Mouse (Mus musculus) v-Abl transformed pro-B cells (cell line): Measurements from ENCODE around the gene Creg1.

Experiments used
- in situ Hi-C, 2 experiments: fragments of 400-800 bp; cut with MboI; formaldehyde crosslinking; loops; one replicate each; pipeline ENCODE4 v1.15.1; 2025; ENCODE audit not compliant: unreplicated experiment in 2 of 2

Creg1 gene

DNA sequence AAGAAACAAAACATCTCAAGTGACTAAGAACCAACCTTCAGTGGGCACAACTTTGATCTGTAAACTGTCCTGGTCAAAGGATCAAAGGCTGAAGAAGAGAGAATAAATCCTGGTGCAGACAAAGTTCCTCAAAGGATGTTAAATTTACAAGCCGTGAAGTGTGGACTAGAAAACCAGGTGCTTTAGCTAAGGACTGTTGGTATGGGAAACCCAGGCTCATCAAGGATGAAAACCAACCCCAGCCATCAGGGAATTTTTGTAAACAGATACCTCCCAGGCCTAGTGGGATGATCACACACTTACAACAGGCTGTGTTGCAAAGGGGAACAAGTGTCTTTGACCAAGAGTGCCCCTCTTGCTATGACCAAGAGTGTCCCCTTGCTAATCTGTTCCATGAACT is 24.6 kb upstream of the Creg1 start:
- in situ Hi-C loops, result loop anchor here (5.0 to 25.0 kb wide), 3 partner anchors 77 to 277 kb away; partner anchors contain the start of genes Dcaf6 (in 1 of the 2) and Mpc2 (in 1 of the 2)

DNA sequence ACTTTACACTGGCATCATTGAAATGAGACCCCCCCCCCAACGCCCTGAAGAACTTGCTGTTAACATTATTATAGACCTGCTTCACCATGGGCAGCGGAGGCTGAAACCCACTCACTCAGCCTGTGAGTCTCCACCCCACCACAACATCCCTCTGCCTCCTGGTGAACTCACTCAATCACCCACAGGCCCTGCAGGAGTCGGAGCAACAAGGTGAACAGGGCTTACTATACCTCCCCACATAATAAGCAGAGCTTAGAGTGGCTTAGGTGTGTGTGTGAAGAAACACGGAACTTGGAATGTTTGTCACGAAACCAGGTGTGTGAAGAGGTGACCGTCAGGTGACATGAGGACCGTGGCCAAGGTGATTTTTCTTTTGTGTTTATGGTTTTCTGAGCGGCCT is 21.6 kb upstream of the Creg1 start:
- in situ Hi-C loops, result loop anchor here in 1 of 2 experiments (25.0 kb wide), 1 partner anchor 280 kb away; the partner anchor contains the start of genes Dcaf6 and Mpc2

DNA sequence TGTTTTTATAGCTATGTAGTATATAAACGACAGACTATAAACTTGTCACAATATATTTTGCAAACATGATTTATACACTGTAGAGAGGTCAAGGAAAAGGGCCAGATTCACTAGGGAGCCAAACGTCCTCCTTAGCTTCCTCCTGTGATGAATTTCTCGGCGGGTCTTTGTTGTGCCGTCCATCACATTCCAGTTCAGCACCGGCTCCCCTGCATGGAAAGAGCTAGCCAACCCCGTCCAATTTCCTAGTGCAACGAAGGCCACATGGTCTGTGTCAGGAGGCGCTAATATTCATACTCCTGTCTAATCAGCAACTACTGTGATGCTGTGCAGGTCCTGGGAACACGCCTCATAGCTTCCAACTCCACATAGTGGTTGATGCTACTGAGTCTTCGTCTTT is 15.5 kb upstream of the Creg1 start:
- in situ Hi-C loops, result loop anchor here in 1 of 2 experiments (25.0 kb wide), 1 partner anchor 286 kb away; the partner anchor contains the start of genes Dcaf6 and Mpc2

DNA sequence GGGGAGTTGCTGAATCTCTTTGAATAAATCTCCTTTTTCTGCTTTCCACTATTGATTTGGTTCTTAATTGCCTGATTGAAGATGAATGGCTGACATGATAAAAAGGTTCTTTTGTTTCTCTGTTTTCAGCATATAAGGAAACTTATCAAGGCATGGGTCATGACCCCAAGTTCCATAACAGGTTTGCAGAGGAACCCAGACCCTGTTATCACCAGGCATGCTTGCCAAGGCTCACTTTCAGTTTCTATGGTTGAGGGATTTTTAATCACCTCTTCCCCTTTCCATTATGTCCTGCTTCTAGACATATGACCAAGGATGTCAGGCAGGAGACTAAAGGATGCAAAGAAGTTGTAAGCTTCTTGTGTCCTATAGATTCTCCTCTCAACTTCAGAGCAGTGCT is 12.4 kb upstream of the Creg1 start:
- in situ Hi-C loops, result loop anchor here in 1 of 2 experiments (25.0 kb wide), 1 partner anchor 289 kb away; the partner anchor contains the start of genes Dcaf6 and Mpc2

DNA sequence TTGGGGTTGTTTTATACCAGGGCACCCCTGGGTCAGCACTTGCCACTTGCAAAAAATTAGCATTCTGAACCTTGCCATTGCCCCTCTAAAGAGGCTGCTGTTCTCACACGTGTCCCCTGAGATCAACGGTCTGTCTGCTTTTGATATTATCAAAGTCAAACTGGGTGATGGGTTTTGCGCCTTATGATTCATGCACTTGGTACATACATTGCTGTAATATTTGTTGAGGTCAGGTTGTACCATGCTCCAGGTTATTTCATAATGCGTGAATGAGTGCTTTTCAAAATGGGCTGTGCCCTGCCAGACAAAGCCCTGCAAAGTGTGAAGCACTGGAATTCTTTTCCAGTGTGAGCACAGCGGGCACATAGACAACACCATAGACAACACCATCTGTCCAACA is 11.7 kb upstream of the Creg1 start:
- in situ Hi-C loops, result loop anchor here in 1 of 2 experiments (25.0 kb wide), 1 partner anchor 290 kb away; the partner anchor contains the start of genes Dcaf6 and Mpc2

DNA sequence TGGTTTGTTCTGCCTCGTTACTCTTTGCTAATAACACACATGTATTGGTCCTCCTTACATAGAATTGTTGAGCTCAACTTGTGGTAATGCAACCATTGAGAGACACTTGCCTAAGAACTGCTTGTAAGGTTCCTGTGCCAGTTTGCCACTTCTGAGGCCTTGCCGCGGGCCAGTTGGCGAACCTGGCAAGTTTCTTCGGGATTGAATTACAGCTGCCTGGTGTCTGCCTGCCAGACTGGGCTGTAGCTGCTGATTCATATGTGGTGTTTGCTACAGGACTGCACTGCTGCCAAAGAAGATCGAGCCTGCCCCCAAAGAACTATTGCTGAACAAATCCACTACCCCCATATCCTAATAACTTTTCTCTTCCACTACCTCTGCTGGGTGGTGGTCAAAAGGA is 9.3 kb upstream of the Creg1 start:
- in situ Hi-C loops, result loop anchor here in 1 of 2 experiments (25.0 kb wide), 1 partner anchor 292 kb away; the partner anchor contains the start of genes Dcaf6 and Mpc2

DNA sequence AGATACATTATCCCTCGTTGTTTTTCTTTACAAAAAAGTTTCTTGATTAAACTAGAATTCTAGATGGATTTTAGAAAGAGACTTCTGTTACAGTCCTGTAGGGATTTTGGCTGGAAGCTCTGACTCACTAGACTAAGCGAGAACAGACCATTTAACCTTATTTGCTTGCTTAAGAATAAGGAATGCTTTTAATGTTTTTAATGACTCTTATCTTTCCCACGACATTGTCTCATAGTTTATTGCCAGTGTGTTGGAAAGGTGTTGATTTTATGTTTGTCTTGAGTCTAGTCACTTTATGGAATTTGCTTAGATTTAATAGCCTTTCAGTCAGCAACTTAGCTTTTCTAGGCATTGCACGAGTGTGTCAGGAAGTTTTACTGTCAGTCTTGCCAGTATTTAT is 8.4 kb upstream of the Creg1 start:
- in situ Hi-C loops, result loop anchor here in 1 of 2 experiments (25.0 kb wide), 1 partner anchor 293 kb away; the partner anchor contains the start of genes Dcaf6 and Mpc2

DNA sequence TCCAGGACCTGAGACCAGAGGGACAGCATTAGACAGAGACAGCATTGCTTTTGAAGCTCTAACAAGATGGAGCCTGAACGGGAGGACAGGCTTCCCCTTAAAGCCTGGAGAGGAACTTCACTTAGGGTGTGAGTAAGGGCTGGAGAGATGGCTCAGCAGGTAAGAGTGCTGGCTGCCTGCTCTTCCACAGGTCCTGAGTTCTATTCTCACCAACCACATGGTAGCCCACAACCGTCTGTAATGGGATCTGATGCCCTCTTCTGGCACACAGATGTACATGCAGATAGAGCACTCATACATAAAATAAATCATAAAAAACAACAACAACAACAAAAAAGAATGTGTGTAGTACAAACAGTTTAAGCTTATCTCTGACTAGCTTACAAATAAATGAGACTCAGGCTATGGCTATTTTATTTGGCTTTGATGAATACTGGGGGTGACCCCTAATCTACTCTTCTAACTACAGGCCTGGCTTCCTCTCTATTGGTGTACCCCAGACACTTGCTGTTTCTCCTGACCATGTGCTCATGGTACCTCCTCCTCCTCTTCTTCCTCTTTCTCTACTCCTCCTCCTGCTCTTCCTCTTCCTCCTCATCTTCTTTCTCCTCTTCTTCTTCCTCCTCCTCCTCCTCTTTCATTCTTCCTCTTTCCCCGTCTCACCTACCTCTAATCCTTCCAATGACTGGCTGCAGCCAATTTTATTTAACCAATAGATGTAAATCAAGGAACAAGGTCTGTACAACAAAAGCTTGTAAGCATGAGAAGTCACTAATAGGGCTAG is 1.8 kb upstream of the Creg1 start:
- in situ Hi-C loops, result loop anchor here in 1 of 2 experiments (25.0 kb wide), 1 partner anchor 299 kb away; the partner anchor contains the start of genes Dcaf6 and Mpc2

DNA sequence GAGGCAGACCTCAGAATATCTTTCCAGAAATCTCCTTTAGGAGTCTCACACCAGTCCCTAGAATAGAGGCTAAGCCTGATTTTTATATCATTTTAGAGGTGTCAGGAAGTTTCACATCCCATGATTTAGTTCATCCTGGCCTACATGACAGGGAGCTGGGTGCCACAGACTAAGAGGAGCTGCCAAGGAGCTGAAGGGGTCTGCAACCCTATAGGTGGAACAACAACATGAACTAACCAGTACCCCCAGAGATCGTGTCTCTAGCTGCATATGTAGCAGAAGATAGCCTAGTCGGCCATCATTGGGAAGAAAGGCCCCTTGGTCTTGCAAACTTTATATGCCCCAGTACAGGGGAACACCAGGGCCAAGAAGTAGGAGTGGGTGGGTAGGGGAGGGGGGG is 1.0 kb upstream of the Creg1 start:
- in situ Hi-C loops, result loop anchor here in 1 of 2 experiments (25.0 kb wide), 1 partner anchor 300 kb away; the partner anchor contains the start of genes Dcaf6 and Mpc2

DNA sequence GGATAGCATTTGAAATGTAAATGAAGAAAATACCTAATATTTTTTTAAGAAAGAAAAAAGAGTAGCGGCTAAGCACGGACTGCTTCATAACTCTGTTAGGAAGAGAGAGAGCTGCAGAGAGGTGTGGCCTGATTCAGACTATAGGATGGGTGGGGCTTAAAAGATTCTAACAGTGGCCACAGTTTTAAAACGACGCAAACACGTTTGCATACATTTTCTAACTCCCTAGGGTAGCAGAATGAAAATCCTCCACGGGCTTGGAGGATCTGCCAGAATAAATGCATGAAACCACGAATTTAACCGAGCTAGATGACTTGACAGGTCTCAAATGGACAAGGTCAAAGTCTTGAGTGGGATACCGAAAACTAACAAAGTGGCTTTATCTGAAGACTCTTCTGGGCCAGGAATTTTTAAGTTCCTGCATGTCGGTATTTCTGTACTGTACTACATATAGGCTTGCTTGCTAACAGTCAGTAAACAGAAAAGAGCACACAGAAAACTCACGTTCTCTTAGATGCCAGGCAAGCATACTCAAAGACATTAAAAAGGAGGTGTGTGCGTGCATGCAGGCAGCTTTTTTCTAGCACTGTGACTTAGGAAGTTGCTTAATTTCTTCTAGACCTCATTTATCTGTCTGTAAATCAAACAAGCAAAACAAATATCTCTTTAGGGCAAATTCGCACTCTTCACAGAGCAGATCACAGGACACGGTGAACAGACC is 472 bp upstream of the Creg1 start:
- in situ Hi-C loops, result loop anchor here in 1 of 2 experiments (25.0 kb wide), 1 partner anchor 301 kb away; the partner anchor contains the start of genes Dcaf6 and Mpc2

DNA sequence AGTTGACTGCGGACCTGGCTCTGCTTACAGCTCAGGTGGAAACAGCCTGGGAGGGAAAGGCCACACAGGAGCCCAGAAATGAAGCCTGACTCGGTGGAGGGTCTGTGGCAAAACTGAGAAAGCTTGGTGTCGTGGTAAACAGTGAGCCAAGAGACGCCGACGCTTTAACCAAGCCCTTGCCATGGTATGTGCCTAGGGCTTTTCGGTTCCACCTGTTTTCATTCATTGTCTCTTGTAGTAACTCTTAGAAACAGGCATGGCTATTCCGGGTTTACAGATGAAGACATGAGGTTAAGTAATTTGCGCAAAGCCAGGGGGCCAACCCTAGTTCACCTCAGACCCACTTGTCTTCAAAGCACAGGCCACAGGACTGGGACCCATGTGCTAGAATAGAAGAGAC is 1.0 kb downstream of the Creg1 start:
- in situ Hi-C loops, result loop anchor here in 1 of 2 experiments (25.0 kb wide), 1 partner anchor 302 kb away; the partner anchor contains the start of genes Dcaf6 and Mpc2

DNA sequence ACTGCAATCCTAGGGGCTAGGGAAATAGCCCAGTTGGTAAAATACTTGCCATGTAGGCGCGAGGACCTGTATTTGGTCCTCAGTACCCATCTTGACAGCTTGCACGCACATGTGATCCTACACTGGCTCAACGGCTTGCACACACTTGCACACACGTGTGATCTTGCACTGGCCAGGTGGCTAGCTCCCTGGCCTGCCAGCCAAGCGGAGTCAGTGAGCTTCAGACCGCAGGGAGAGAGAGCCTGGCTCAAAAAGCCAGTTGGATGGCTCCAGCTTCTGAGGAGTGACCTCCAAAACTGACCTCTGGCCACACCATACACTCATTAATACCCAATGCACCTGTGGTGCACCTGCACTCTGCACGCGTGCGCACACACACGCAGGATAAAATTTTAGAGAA is 1.5 kb downstream of the Creg1 start:
- in situ Hi-C loops, result loop anchor here in 1 of 2 experiments (25.0 kb wide), 1 partner anchor 303 kb away; the partner anchor contains the start of genes Dcaf6 and Mpc2

DNA sequence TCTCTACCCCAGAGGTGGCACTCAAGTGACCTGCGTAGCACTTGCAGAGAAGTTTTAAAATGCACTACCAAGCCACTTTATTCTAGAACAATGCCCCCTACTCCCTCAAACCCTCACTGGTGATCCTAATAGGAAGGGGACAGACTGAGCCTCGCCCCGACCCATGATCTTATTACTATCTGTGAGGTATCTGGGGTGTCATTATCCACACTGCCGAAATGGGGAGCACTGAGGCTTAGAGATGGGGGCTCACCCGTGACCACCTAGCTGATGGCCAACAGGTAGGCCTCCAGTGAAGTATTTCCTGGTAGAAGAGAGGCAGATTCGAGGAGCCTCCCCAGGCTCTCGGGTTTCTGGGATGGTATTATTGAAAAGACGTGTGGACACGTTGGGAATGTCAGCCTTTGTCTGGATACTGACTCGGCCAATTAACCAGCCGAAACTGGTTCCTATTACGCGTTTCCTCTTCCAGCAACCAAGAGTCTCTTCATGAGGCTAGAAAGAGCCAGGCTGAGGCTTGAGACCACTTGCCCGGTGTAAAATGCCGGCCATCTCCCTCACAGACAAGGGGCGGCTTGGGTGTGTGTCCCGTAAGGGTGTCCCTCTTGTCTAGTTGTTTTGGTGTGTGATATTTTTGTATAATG is 2.2 kb downstream of the Creg1 start:
- in situ Hi-C loops, result loop anchor here in 1 of 2 experiments (25.0 kb wide), 1 partner anchor 303 kb away; the partner anchor contains the start of genes Dcaf6 and Mpc2

DNA sequence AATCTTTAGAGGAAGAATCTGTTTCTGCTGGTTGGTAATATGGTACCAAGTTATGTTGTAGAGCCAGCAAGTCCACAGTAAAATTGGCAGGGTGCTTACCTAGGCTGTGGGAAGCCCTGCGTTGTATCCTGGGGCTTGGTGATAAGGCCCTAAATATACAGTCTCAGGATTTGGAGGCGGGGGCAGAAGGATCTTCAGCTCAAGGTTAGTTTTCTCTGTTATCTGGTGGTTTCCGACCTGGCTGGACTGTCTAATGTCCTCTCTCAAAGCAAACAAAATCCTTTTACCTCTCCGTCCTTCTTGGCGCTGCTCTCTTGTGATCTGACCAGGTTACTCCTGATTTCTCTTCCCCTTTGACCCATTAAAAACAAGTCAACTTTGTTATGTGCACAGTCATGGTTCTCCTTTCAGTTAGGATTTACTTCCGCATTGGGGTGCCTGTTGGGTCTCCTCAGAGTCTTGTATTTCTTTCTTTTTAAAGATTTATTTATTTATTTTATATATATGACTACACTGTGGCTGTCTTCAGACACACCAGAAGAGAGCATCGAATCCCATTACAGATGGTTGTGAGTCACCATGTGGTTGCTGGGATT is 2.8 kb downstream of the Creg1 start:
- in situ Hi-C loops, result loop anchor here in 1 of 2 experiments (25.0 kb wide), 1 partner anchor 304 kb away; the partner anchor contains the start of genes Dcaf6 and Mpc2

DNA sequence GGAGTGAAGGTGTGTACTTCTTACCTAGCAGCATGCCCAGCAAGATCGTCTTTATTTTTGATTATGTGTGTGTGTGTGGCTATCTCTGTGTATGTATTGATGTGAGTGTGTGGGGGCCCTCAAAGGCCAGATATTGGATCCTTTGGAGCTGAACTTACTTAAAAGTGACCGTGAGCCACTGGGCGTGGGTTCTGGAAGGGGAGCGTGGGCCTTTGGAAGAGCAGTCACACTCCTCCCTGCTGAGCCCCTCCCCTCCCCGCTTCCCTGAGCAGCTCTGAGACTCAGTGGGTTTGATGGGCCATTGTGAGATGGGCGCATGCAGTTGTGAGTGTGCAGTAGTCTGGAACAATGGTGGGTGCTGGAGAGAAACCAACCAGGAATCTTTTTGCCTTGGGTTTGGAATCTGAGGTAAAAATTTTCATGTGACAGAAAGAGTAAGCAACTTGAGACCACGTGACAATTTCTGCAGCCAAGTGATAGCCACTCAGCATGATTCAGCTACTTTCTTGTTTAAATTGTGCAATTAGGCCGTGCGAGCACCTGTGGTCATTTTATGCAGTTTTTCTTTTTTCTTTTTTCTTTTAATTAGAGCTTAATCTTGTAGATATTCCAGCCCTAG is 5.5 kb downstream of the Creg1 start:
- in situ Hi-C loops, result loop anchor here in 1 of 2 experiments (25.0 kb wide), 1 partner anchor 307 kb away; the partner anchor contains the start of genes Dcaf6 and Mpc2

DNA sequence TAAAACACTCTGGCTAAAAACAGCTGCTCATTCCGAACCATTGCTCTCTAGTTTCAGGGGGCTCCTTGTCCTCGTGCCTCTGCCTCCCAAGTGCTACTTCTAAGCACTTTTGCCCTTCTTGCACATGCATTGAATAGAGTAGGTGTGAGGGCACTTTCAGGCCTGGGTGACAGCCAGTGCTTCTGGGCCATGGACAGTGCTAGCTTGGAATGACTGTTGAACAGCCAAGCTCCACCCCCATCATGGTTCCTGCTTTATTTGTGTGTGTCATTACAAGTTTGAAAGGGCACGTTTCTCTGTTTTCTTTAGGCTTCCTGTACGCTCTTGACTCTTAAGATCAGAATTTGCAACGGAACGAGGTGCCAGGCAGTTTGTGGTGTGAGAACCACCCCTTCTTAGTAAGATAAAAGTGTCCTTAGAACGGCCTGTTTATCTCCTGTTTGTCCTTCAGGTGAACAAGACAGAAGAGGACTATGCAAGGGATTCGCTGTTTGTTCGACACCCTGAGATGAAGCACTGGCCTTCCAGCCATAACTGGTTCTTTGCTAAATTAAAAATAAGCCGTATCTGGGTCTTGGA is 6.7 kb downstream of the Creg1 start:
- in situ Hi-C loops, result loop anchor here in 1 of 2 experiments (10.0 to 25.0 kb wide), 3 partner anchors 235 to 605 kb away; partner anchors contain the start of genes Dcaf6, Mpc2, Pou2f1 and Tada1

DNA sequence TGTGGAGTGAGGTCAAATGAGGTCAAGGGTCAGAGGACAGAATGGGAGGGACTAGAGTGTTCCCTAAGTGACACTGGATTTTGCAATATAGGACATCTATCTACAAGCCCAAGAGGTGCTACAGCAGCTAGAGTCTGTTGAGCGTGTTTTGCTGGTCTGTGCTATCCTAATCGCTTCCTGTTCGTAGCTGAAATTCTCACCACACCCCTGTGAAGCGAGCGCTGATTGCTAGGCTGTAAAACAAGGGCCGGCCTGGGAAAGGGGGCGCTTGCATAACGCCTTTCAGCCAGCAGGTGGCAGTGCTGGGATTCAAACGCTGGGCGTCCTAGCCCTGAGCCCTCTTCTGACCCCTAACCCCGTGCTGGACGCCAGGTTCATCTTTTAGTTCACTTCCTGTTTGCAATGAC is 7.9 kb downstream of the Creg1 start:
- in situ Hi-C loops, result loop anchor here in 1 of 2 experiments (10.0 to 25.0 kb wide), 3 partner anchors 233 to 603 kb away; partner anchors contain the start of genes Dcaf6, Mpc2, Pou2f1 and Tada1

DNA sequence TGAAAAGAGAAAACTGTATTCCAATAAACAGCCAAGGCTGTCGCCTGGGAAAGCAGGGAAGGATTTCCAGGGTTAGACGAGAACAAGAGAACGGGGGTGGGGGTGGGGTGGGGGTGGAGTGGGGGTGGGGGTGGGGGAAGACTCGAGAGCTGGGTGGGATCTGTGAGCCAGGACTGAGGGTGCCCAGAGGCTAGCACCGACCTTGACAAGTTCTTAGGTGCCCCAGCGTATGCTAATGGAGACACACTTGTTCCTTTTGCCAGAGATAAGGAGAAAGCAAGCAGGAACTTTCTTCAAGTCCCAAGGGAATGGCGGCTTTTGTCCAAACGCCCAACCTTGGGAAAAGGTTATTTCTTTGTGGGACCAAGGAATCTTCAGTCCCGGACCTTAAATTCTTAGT is 8.5 kb downstream of the Creg1 start:
- in situ Hi-C loops, result loop anchor here in 1 of 2 experiments (10.0 to 25.0 kb wide), 3 partner anchors 233 to 603 kb away; partner anchors contain the start of genes Dcaf6, Mpc2, Pou2f1 and Tada1
